Mouse (Mus musculus) lung, adult 2 months (tissue): ENCODE measurements around the gene Bsn.

ENCODE experiments used
- CTCF ChIP-seq: fragments of 200-500 bp; IDR thresholded peaks from 2 replicates; pipeline ENCODE4 v1.5.1; 2011; ENCODE audit warnings: mild to moderate bottlenecking, low read length, control low read depth; ENCODE audit not compliant: insufficient read depth
- POLR2A ChIP-seq: fragments of 200-500 bp; IDR thresholded peaks from 2 replicates; pipeline ENCODE4 v1.6.1; 2011; ENCODE audit warnings: low read depth, mild to moderate bottlenecking, control low read depth, low read length, borderline replicate concordance; ENCODE audit errors: extremely low read depth

DNA sequence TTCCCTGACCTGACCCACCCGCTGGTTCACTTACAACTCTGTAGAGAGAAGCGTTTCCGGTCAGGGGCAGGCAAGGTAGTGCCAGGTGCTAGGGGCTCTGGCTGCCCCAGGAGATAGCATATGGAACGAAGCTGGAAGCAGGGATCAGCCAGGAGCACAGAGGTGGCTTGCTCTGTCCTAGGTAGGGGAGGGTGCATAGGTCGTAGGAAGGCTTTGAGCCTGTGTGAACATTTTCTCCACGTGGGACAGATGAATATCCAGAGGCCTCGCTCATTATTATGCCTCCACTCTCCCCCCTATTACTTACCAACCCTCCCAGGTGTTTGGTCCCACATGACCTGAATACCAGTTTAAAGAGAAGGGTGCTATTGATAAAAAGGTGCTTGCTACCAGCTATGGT is 137.8 kb downstream of the Bsn start:
- TF ChIP-seq POLR2A = no peak
- no peak for TF ChIP-seq CTCF
